Mouse (Mus musculus): Measurements from ENCODE around the gene Rabggtb.

DNA sequence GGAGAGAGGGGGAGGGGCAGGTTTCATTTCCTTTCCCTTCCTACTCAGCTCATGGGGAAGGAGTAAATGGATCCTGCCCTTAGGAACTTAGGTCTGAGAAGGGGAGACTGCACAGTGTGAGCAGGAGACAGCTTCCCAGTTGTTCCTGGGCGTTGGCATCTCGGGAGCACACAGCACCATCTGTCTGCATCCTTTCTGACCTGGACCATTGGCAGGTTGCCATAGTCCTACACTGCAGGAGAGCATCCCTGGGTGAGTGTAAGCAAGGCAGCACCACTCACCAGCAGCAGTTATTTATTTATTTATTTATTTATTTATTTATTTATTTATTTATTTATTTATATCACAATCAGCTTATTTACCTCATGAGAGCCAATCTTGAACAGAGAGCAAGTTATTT, 48.1 kb upstream of the Rabggtb start:
- TF ChIP-seq POLR2A (IDR thresholded peaks at IDR 0.05; ENCODE audit: borderline replicate concordance, low read depth, low read length) = no peak
- no peak for TF ChIP-seq CTCF (IDR thresholded peaks at IDR 0.05; ENCODE audit: low read depth, low read length)
